Mouse (Mus musculus) E14TG2a.4 (cell line): ENCODE measurements at regions not wholly inside any gene's neighbourhood (a gene's known extent, or its start where the extent isn't known, plus 50 kb on each side); places are given as distances from the start of the nearest gene placed in this dataset.

Experiments
- CTCF ChIP-seq: conservative IDR thresholded peaks from 2 replicates; pipeline ENCODE4 v1.5.1; 2014; ENCODE audit warnings: low read length
- NANOG ChIP-seq: IDR thresholded peaks from 2 replicates; pipeline ENCODE4 v1.6.1; 2014; ENCODE audit warnings: borderline replicate concordance, low read length, mixed read lengths
- POU5F1 ChIP-seq: IDR thresholded peaks from 2 replicates; pipeline ENCODE4 v1.6.1; 2014; ENCODE audit warnings: low read length, borderline replicate concordance

DNA sequence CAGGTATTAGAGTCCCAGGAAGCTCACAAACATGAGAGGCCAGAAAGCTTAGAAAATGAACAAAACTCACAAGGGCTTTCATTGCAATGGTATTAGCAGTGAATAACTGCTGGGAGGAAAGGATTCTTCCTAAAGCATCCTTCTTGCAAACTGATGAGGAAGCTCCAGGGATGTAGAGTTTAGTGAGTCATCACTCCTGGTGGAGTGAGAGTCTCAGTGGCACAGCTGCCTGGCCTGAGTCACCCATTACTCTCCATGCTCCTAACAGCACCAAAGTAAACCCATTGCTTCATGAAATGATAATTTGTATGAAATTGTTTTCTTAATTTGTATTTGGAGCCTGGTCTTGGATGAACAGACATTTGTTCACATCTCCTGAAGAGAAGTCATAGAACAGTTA is 245.1 kb upstream of the Tmprss15 start:
- no peak for TF ChIP-seq CTCF
- no peak for TF ChIP-seq POU5F1
- no peak for TF ChIP-seq NANOG
